Mouse (Mus musculus): ENCODE measurements around the gene Gan.

- no peak for TF ChIP-seq CTCF (IDR thresholded peaks at IDR 0.05; ENCODE audit: borderline replicate concordance, extremely low read depth, insufficient read depth, insufficient read length)
- no peak for TF ChIP-seq POLR2A (IDR thresholded peaks at IDR 0.05; ENCODE audit: borderline replicate concordance, extremely low read depth, insufficient read depth, insufficient read length, poor library complexity, severe bottlenecking)
Measured at GRCm38 (mm10) chr8:117261702-117262101, 103.8 kb downstream of the Gan start.

All from brain, embryonic 14.5 days (tissue).